Comparison of ENCODE assay signal across 13 mouse cellular contexts in genomic region chr15:89234052-89234451, GRCm38 (mm10).
"Had no signal": no experiment of that assay in that cellular context is flagged by ENCODE, and none has a peak within 500 bp of the region (broad histone marks: within the 10 kb centered on the region; RNA-seq: fewer than 3 reads in every experiment).

No protein-coding gene starts in this region.

- H3K4me3 ChIP-seq: midbrain, embryonic 10.5 days; midbrain, embryonic 12.5 days; myocyte; neural tube, embryonic 13.5 days; neural tube, embryonic 15.5 days had no signal

- H3K4me1 ChIP-seq: midbrain, embryonic 10.5 days; midbrain, embryonic 12.5 days; neural tube, embryonic 13.5 days had no signal

- ATAC-seq: midbrain, embryonic 16.5 days had no signal

- H3K9ac ChIP-seq: lung, embryonic 14.5 days; midbrain, embryonic 12.5 days; neural tube, embryonic 13.5 days; neural tube, embryonic 15.5 days had no signal

- H3K4me2 ChIP-seq: lung, embryonic 14.5 days; midbrain, embryonic 12.5 days; neural tube, embryonic 13.5 days; neural tube, embryonic 15.5 days had no signal

- H3K27me3 ChIP-seq: midbrain, embryonic 12.5 days; neural tube, embryonic 13.5 days; neural tube, embryonic 15.5 days had no signal

- DNase-seq: right cerebral cortex, postnatal 25 days; right cerebral cortex, postnatal 4 days; spleen, adult 18-20 months; thymus, adult 18-20 months; thymus, postnatal 14 days; thymus, postnatal 36 days had no signal

- H3K9me3 ChIP-seq: midbrain, embryonic 10.5 days; midbrain, embryonic 12.5 days; neural tube, embryonic 13.5 days; neural tube, embryonic 15.5 days had no signal

- H3K27ac ChIP-seq: midbrain, embryonic 10.5 days; midbrain, embryonic 12.5 days; neural tube, embryonic 13.5 days; neural tube, embryonic 15.5 days had no signal
